Mouse (Mus musculus) adrenal gland, adult (tissue): ENCODE measurements at regions not wholly inside any gene's neighbourhood (a gene's known extent, or its start where the extent isn't known, plus 50 kb on each side); places are given as distances from the start of the nearest gene placed in this dataset.
A peak's percentile ranks its signal among the peaks of the same experiment; 100 is the strongest.

Source experiments
- DNase-seq, 2 experiments: peaks; one replicate each; pipeline ENCODE4 v3.0.0; 2022 to 2023; ENCODE audit warnings: low spot score in 1 of 2; ENCODE audit not compliant: inconsistent age in 2 of 2

- peak; percentile 60 to 91 for DNase-seq
Measured at GRCm38 (mm10) chr13:105377038-105377437, 66.4 kb upstream of the Htr1a start.

DNA sequence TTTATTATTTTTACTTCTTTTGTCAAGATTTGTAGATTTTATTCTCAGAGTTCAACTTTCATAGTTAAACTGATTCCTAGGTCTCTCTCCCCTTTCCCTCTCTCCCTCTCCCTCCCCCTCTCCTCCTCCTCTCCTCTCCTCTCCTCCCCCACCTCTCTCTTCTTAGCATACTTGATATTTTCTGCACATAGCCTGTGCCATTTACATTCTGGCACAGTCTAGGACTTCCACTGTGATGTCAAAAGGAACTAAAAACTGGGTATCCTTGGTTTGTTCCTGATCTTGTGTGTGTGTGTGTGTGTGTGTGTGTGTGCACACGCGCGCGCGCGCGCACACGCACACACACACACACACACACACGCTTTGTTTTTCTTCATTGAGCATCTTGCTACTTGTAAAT is 64.9 kb upstream of the Htr1a start:
- DNase-seq: no peak

- no peak for DNase-seq
Measured at GRCm38 (mm10) chr13:105387016-105387772, 56.2 kb upstream of the Htr1a start.
